Mouse (Mus musculus): ENCODE results near the gene Luc7l2. TPM values are rescaled to one million over a fixed set of nuclear protein-coding genes. Genes with fewer than 3 reads are reported as not detected.
"Not testable (repeated sequence)": the region's sequence is repeated elsewhere in the genome, so short reads cannot be mapped to it uniquely, and the experiment has no call there.

Gene Luc7l2
- total and polyA plus RNA-seq, 3 experiments, result 75.8 to 400 (median 211) TPM

DNA sequence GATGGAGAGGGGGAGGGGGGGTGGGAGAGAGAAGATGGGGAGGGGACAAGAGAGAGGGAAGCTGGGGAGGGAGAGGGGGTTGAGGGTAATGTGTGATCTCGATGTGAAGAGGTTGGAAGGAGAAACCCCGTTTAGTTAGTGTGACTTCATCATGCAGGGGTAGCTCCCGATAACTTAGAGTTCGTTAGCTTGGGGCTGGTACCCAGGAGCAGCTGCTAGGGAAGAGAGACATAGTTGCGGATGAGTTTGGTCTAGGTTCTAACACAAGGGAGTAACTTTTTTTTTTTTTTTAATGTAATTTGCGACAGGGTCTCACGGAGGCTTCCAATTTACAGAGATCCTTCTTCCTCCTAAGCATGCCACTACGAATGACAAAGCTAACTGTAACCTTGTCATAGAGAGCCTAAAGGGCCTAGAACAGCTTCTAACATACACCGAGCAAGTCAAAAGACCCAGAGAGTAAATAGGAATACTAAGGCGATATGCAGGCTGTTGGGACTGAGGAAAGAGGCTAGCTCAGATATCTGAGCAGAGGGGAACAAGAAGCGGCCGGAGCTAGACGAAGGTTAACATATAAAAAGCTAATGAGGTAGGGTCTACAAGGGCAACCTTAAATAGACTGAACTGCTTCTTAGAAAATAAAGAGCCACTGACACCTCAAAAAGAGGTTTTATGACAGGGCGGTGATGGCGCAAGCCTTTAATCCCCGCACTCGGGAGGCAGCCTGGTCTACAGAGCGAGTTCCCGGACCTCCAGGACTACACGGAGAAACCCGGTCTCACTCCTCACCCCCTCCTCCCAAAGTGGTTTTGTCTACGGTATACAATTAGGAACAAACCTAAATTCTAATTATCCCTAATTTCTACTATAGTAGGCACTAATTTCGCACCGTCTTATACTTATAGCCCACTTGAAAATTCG is 18.4 kb upstream of the Luc7l2 start:
- H3K4me1 ChIP-seq (ENCODE audit: insufficient read depth, low read depth, low read length), result peaks cover 25% of the 10 kb centered on the region
- no peaks in the 10 kb centered on the region for H3K9me3 ChIP-seq (replicated peaks)
- DNase-seq (ENCODE audit: low spot score), result no peak
- ATAC-seq (ENCODE audit: extremely low read depth, insufficient number of reproducible peaks, low FRiP score, poor library complexity, severe bottlenecking), result no peak
- peaks cover 5% of the 10 kb centered on the region for H3K27me3 ChIP-seq (ENCODE audit: insufficient read depth, low read length)
- H3K36me3 ChIP-seq (replicated peaks), result peaks cover 7% of the 10 kb centered on the region
- peak overlapping the region; percentile 72 for H3K4me3 ChIP-seq (ENCODE audit: low read depth, low read length)
- TF ChIP-seq POLR2AphosphoS5 (IDR thresholded peaks at IDR 0.05; ENCODE audit: insufficient replicate concordance, low read depth, low read length) (no peak), CTCF (IDR thresholded peaks at IDR 0.05; ENCODE audit: low read depth, low read length) (no peak), TAL1 (conservative IDR thresholded peaks at IDR 0.05; ENCODE audit: low read depth, low read length) (no peak), GATA2 (IDR thresholded peaks at IDR 0.05; ENCODE audit: borderline replicate concordance, low read depth, low read length) (no peak), GATA1 (IDR thresholded peaks at IDR 0.05; ENCODE audit: borderline replicate concordance, low read length) (no peak)

DNA sequence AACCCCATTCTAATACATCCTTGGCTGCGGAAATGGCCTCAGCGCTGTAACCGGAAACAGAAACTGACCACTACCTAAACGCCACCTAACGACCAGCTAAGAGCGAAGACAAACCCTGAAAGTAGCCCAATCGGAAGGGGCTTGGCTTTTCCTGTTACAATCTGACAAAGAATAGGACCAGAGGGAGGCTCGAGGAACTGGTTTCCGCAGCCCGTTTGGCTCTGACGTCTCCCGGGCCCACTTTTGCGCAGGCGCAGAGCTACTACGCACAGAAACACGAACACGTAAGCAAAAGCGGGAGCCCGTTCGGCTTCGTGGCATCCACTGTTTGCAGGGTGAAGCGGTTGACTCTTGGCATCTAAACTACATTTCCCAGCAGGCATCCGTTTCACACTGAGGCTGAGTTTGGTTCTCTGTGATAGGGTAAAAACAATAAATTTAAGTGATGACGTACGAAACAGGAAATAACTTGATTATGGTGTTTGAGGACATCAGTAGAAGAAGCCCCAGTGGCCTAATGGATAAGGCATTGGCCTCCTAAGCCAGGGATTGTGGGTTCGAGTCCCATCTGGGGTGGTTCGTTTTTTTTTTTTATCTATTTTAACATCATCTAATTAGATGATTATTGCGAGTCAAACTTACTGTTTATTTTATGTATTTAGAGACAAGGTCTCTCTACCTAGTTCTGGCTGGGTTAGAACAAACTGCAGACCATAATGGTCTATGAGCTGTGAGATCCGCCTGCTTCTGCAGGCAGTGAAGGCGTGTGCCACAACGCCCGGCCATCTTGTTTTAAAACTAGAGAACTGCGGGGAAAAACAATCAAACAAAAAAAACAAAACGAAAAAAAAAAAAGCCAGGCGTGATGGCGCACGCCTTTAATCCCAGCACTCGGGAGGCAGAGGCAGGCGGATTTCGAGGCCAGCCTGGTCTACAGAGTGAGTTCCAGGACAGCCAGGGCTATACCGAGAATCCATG is 17.4 kb upstream of the Luc7l2 start, which contains the start of gene Fmc1:
Fmc1 (plus strand) TSS at position 75 of the 978 bp plus-strand sequence.
- no peak for TF ChIP-seq GATA2 (IDR thresholded peaks at IDR 0.05; ENCODE audit: borderline replicate concordance, low read depth, low read length)
- TF ChIP-seq CTCF (IDR thresholded peaks at IDR 0.05; ENCODE audit: low read depth, low read length), result no peak
- TF ChIP-seq TAL1 (conservative IDR thresholded peaks at IDR 0.05; ENCODE audit: low read depth, low read length), result no peak
- no peak for TF ChIP-seq POLR2AphosphoS5 (IDR thresholded peaks at IDR 0.05; ENCODE audit: insufficient replicate concordance, low read depth, low read length)
- TF ChIP-seq GATA1 (IDR thresholded peaks at IDR 0.05; ENCODE audit: borderline replicate concordance, low read length), result no peak
- Histone ChIP-seq H3K27me3 (ENCODE audit: insufficient read depth, low read length) (peaks cover 3% of the 10 kb centered on the region; the same call in 1 of the 2 replicates), H3K4me3 (ENCODE audit: low read depth, low read length) (peak within 1 kb of the TSS; percentile 98), H3K9me3 (replicated peaks) (no peaks in the 10 kb centered on the region), H3K4me1 (ENCODE audit: insufficient read depth, low read depth, low read length) (peaks cover 25% of the 10 kb centered on the region), H3K36me3 (replicated peaks) (peaks cover 11% of the 10 kb centered on the region)
- ATAC-seq (ENCODE audit: extremely low read depth, insufficient number of reproducible peaks, low FRiP score, poor library complexity, severe bottlenecking) (peak; percentile 76), DNase-seq (ENCODE audit: low spot score) (peak; percentile 76)

DNA sequence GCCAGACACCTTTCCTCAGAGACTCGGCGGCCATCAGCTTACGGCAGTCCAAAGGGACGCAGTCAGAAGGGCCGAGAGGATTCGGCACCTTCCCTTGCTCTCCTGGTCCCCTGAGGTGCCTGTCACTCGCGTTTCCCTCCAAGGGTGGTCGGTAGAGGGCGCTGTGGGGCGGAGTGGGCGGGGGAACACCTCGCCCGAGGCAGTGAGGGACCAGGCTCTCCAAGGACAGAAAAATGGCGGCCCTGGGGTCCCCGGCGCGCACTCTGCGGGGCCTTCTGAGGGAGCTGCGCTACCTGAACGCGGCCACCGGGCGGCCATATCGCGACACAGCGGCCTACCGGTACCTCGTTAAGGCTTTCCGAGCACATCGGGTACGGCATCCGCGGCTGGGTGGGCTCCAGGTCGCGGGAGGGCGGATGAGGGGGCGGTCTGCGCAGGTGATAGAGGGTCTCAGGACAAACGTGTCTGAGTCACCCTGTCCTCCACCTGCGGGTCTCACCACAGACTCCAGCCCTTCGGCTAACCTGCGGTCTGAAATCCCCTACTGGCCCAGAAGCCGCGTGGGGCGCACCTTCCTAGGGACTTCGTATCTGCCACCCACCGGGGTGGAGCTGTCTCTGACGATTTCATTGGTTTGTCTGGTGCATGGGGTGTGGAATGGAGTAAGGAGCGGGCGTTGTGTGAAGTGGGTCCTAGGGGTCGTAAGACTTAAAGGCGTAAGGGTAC is 16.3 kb upstream of the Luc7l2 start:
- peak; percentile 43 for ATAC-seq (ENCODE audit: extremely low read depth, insufficient number of reproducible peaks, low FRiP score, poor library complexity, severe bottlenecking)
- H3K4me1 ChIP-seq (ENCODE audit: insufficient read depth, low read depth, low read length), result peaks cover 25% of the 10 kb centered on the region
- TF ChIP-seq CTCF (IDR thresholded peaks at IDR 0.05; ENCODE audit: low read depth, low read length) (peak; percentile 49), TAL1 (conservative IDR thresholded peaks at IDR 0.05; ENCODE audit: low read depth, low read length) (no peak)
- no peaks in the 10 kb centered on the region for H3K9me3 ChIP-seq (replicated peaks)
- peak; percentile 87 for DNase-seq (ENCODE audit: low spot score)
- no peaks in the 10 kb centered on the region for H3K27me3 ChIP-seq (ENCODE audit: insufficient read depth, low read length)
- H3K36me3 ChIP-seq (replicated peaks), result peaks cover 19% of the 10 kb centered on the region
- H3K4me3 ChIP-seq (ENCODE audit: low read depth, low read length), result peak overlapping the region; percentile 98

DNA sequence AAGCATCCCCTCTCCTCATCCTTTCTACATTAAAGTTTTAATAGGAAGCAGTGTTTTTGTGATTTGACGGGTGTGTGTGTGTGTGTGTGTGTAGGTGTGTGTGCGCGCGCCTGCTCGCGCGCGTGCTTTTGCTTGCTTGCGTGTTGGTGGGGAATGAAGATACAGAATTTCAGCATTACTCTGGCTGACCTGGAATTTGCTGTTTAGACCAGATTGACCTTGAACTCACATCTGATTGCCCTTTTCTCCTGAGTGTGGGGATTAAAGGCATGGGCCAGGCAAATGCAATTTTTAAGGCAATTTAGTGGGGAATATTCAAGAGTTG is 15.8 kb upstream of the Luc7l2 start:
- Histone ChIP-seq H3K4me1 (ENCODE audit: insufficient read depth, low read depth, low read length) (peaks cover 25% of the 10 kb centered on the region), H3K27me3 (ENCODE audit: insufficient read depth, low read length) (no peaks in the 10 kb centered on the region), H3K9me3 (replicated peaks) (no peaks in the 10 kb centered on the region), H3K4me3 (ENCODE audit: low read depth, low read length) (peak overlapping the region; percentile 98), H3K36me3 (replicated peaks) (peaks cover 24% of the 10 kb centered on the region)
- no peak for DNase-seq (ENCODE audit: low spot score)
- ATAC-seq (ENCODE audit: extremely low read depth, insufficient number of reproducible peaks, low FRiP score, poor library complexity, severe bottlenecking), result no peak
- no peak for TF ChIP-seq CTCF (IDR thresholded peaks at IDR 0.05; ENCODE audit: low read depth, low read length)

DNA sequence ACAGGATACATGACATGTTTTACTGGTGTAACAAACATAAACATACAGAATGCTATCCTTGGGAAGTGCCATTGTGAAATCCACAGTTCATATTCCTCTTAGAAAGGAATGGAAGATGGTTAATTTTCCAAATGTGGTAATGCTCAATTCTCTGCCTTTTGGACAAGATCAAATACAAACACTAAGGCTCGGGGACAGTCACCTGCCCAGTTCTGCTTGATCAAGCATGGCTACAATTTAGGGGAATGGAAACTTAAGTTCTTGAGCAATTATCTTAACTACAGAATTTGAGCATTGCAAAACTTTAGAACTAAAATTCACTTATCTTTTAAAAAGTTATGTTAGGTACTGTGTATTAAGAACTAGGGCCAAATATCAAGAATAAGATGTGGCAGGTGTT is 15.3 kb upstream of the Luc7l2 start:
- no peak for DNase-seq (ENCODE audit: low spot score)
- ATAC-seq (ENCODE audit: extremely low read depth, insufficient number of reproducible peaks, low FRiP score, poor library complexity, severe bottlenecking), result no peak
- Histone ChIP-seq H3K27me3 (ENCODE audit: insufficient read depth, low read length) (no peaks in the 10 kb centered on the region), H3K9me3 (replicated peaks) (no peaks in the 10 kb centered on the region), H3K36me3 (replicated peaks) (peaks cover 27% of the 10 kb centered on the region), H3K4me3 (ENCODE audit: low read depth, low read length) (peak overlapping the region; percentile 98; the same call in 1 of the 2 replicates), H3K4me1 (ENCODE audit: insufficient read depth, low read depth, low read length) (peaks cover 25% of the 10 kb centered on the region)
- TF ChIP-seq TAL1 (conservative IDR thresholded peaks at IDR 0.05; ENCODE audit: low read depth, low read length) (no peak), GATA2 (IDR thresholded peaks at IDR 0.05; ENCODE audit: borderline replicate concordance, low read depth, low read length) (no peak), CTCF (IDR thresholded peaks at IDR 0.05; ENCODE audit: low read depth, low read length) (no peak), GATA1 (IDR thresholded peaks at IDR 0.05; ENCODE audit: borderline replicate concordance, low read length) (no peak)

DNA sequence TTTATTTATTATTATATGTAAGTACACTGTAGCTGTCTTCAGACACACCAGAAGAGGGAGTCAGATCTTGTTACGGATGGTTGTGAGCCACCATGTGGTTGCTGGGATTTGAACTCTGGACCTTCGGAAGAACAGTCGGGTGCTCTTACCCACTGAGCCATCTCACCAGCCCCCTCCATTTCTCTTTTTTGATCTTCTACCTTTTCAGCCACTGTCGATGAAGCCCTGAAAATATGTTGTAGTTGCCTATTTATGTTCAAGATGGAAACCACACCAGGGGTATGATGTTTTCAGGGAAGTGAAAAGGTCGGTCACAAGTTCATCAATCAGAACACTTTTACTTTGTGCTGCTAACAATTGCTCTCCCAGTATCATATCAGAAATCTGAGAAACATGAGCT is 7.0 kb upstream of the Luc7l2 start:
- H3K4me3 ChIP-seq (ENCODE audit: low read depth, low read length); H3K27me3 ChIP-seq (ENCODE audit: insufficient read depth, low read length); DNase-seq (ENCODE audit: low spot score); ATAC-seq (ENCODE audit: extremely low read depth, insufficient number of reproducible peaks, low FRiP score, poor library complexity, severe bottlenecking); H3K9me3 ChIP-seq (replicated peaks); H3K4me1 ChIP-seq (ENCODE audit: insufficient read depth, low read depth, low read length): not testable (repeated sequence)
- H3K36me3 ChIP-seq (replicated peaks), result peaks cover 18% of the 10 kb centered on the region

DNA sequence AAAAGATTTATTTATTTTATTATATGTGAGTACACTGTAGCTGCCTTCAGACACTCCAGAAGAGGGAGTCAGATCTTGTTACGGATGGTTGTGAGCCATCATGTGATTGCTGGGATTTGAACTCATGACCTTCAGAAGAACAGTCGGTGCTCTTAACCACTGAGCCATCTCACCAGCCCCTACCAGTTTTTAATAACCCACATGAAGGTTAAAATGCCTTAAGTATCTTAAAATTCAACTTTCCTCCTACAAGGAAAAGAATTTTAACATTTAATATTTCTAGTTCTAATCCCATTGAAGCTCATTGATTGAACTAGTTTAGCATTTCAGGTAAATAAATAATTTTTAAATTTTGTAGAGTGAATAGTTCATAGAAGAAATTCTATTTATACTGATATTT is 4.1 kb upstream of the Luc7l2 start:
- ATAC-seq (ENCODE audit: extremely low read depth, insufficient number of reproducible peaks, low FRiP score, poor library complexity, severe bottlenecking); H3K4me3 ChIP-seq (ENCODE audit: low read depth, low read length); H3K9me3 ChIP-seq (replicated peaks); DNase-seq (ENCODE audit: low spot score); H3K36me3 ChIP-seq (replicated peaks); H3K27me3 ChIP-seq (ENCODE audit: insufficient read depth, low read length): not testable (repeated sequence)
- peaks cover 15% of the 10 kb centered on the region for H3K4me1 ChIP-seq (ENCODE audit: insufficient read depth, low read depth, low read length)

All from G1E (cell line).